Mouse (Mus musculus): ENCODE data around the gene Kdm5a.

The Kdm5a gene

DNA sequence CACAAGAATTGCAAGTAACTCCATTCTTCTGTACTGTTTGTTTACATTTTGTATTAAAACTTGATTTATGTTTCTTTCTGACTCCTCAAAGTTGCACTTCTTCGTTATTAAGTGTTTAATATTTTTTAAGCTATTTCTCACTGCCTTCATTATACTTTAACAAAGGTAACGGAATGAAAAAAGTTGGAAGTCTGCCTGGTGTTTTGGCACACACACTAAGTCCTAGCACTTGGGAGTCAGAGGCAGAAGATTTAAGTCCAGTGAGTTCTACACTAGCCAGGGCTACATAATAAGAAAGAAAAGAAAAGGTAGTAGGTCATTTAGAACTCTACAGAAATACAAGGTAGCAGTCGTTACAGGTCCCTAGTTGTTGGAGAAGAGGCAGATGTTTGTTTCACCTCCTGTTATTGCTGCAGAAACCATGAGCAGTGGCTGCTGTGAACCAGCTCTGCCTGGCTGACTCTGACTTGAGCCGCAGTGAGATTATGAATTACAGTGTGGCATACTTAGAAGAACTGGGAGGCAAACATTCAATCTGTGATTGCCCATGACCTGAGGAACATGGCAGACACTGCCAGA is 78.3 kb downstream of the Kdm5a start:
- no peak for DNase-seq (ENCODE audit: low spot score in 2 of 2)

DNA sequence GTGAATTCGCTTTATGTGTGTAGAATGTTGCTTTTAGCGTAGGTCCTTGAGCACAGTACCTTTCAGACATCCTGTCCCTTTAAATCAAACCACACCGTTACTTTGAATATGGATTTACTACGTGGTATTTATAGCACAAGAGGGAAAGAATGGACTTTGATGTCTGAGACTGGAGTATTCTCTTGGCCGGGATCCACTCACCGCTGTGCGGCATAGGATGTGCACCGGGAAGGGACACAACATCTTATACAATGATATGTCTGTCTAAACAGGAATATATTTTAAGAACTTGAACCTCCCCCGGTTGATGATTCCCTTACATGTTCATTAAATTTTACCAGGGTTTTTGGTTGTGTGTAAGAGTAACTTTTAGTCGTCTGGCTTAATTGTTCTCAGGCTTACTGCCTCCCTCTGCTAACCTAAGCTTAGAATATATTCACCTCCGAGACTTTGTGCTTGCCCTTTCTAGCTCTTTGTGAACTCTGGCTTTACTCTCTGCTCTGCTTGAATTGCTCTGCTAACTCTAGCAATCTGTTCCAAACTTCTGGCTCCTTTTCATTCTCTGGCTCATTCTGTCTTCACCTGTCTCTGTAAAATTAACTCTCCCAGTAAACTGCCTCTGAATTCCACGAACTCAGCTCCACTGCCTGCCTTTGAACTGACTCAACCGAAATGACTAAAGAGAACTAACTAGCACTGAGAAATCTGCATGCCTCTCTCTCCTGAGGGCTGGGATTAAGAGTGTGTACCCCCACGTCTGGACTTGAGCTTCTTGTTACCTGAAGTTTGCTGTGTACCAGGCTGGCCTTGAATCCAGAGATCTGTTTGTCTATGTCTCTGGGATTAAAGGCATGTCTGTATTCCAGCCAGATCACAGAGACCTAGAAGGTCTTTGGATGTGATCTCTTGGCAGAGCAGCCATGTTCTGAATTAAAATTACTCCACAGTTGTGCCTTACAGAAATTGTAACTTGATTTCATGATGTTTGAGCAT is 79.7 kb downstream of the Kdm5a start:
- DNase-seq (ENCODE audit: low spot score in 2 of 2), result no peak

DNA sequence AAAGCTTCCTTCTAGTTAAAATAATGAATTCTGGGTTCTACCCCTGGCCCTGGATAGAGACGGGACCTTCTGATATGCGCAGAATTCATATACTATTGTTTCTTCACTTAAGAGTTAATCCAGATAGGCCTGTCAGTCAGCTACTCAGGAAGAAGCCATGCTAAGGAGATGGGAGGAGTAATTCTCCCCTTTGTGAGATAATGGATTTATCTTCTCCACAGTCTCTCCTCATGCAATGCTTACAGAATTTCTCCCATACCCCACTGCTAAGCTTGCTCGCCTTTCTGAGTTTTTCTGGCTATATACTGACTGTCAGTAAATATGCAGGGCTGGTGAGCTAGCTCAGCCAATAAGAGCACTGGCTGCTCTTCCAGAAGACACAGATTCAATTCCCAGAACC is 86.3 kb downstream of the Kdm5a start:
- DNase-seq (ENCODE audit: low spot score in 2 of 2), result no peak

DNA sequence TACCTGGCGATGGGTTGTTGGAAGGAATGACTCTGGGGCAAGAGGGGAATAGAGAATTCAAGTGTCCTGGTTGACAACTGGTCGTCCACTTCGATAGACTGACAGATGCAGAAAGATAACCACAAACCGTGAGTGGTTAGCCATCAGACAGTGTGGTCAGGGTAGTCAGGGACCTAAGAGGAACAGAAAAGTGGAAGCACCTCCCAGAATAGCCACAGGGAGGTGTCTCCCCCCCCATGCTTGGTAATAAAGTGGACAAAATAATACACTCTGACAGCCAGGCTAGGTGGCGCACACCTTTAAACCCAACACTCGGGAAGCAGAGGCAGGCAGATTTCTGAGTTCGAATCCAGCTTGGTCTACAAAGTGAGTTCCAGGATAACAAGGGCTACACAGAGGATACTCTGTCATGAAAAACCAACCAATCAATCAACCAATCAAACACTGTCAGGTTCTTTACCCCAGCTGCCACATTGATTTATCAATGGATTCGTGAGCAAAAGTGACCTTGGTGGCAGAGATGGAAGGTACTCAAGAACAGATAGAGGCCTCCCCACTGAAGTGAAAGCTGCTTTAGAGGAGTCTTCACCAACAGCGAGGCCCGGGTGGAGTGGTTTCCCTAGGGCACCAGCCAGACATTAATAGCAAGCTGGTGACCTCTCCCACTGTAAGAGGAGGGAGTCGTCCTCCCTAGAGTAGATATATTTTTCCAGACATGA is 88.6 kb downstream of the Kdm5a start:
- no peak for DNase-seq (ENCODE audit: low spot score in 2 of 2)

DNA sequence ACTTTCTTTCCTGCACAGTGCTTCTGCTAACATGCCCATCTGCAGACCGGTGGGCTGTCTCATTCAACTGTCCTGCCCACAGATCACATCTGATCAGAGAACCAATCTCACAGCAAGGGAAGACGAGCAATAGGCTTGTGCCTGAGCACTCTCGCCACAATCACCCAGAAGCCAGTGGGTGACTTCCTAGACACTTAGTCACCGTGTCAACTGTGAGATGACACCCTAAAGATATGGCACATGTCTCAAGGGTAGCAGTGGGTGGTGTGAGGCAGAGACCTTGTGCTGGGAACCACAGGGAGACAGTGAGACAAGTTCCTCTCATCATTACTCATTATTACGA is 89.2 kb downstream of the Kdm5a start:
- no peak for DNase-seq (ENCODE audit: low spot score in 2 of 2)

DNA sequence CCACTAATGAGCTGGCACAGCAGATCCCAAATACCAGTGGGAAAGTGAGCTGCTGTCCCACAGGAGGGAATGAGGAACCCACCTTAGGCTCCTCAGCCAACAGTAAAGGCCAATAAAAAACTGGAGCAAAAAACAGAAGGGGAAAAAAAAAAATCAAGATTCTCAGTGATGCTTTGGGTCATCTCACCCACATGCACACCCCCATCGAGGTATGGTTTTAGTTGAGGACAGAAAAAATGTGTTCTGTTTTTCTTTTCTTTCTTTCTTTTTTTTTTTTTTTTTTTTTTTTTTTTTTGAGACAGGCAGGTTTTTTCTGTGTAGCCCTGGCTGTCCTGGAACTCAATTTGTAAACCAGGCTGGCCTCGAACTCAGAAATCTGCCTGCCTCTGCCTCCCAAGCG is 89.6 kb downstream of the Kdm5a start:
- DNase-seq (ENCODE audit: low spot score in 2 of 2), result no peak

DNA sequence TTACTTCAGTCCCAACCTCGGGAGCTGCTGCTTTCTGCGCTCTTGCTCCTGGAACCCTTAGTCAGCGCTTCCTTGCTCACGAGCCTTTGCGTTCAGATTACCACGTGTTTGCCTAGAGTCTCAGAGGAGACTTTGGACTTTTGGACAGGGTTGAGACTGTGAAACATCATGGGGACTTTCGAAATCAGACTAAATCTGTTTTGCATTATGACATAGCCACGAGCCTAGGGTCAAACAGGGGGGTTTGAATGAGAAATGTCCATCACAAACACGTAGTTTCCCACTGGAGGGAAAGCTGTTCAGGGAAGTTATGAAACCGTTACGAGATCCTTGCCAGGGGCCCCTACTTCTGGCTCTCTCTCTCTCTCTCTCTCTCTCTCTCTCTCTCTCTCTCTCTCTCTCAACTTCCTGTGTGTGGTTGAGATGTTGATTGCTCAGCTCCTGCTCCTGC is 90.7 kb downstream of the Kdm5a start:
- DNase-seq (ENCODE audit: low spot score in 2 of 2), result no peak

DNA sequence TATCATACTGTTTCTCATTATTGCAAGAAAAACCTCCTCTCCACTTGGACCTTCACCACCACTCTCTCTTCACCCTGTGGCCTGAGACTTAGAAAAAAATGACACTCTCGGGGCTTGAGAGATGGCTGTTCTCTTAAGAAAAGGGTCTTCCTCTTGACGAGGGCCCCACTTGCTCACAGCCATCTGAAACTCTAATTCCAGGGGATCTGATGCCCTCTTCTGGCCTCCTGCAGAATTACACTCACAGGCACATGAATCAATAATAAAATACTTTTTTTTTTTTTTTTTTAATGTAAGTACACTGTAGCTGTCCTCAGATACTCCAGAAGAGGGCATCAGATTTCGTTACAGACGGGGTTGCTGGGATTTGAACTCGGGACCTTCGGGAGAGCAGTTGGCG is 93.2 kb downstream of the Kdm5a start:
- DNase-seq (ENCODE audit: low spot score in 2 of 2), result no peak

DNA sequence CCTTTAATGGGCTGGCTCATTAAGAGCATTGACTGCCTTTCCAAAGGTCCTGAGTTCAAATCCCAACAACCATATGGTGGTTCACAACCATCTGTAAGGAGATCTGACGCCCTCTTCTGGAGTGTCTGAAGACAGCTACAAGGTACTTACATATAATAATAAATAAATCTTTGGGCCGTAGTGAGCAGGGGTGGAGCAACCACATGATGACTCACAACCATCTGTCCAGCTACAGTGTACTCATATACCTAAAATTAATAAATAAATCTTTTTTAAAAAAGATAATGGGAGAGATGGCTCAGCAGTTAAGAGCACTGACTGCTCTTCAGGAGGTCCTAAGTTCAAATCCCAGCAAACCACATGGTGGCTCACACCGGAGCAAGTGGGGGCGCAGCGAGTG is 93.8 kb downstream of the Kdm5a start:
- no peak for DNase-seq (ENCODE audit: low spot score in 2 of 2)

DNA sequence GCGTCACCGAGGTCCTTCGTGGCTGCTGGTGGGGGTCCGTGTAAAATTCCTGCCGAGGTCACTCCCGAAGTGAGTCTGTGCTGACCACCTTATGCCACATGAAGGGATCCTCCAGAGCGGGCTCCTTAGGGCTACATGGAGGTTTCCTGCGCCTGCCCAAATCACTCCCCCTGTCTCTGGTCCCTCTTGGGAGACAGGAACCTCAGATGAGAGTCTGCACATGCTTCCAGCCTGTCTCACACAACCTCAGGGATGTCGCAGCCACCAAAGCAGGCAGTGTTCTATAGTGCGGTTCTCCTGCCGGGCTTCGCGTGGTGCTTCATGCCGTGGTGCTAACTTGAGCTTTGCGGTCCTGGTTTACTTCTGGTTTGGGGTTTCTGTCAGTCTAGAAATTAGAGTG is 97.3 kb downstream of the Kdm5a start:
- no peak for DNase-seq (ENCODE audit: low spot score in 2 of 2)

DNA sequence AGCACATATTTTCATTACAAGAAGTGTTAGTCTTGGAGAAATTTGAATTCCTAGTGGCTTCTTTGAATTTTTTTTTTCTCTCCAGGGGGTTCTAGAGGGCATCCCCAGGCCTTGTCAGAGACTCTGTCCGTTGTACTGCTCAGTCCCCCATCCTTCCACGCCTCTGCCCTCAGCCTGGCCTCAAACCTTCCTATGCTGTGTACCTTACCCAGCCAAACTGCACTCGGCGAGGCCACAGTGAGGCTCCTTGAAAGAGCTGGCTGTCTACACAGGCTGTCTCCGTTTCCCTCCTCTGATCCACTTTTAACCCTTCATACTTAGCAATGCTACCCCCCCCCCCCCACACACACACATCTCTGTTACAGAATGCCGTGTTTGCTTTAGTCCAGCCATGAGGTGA is 98.3 kb downstream of the Kdm5a start:
- DNase-seq (ENCODE audit: low spot score in 2 of 2), result no peak

DNA sequence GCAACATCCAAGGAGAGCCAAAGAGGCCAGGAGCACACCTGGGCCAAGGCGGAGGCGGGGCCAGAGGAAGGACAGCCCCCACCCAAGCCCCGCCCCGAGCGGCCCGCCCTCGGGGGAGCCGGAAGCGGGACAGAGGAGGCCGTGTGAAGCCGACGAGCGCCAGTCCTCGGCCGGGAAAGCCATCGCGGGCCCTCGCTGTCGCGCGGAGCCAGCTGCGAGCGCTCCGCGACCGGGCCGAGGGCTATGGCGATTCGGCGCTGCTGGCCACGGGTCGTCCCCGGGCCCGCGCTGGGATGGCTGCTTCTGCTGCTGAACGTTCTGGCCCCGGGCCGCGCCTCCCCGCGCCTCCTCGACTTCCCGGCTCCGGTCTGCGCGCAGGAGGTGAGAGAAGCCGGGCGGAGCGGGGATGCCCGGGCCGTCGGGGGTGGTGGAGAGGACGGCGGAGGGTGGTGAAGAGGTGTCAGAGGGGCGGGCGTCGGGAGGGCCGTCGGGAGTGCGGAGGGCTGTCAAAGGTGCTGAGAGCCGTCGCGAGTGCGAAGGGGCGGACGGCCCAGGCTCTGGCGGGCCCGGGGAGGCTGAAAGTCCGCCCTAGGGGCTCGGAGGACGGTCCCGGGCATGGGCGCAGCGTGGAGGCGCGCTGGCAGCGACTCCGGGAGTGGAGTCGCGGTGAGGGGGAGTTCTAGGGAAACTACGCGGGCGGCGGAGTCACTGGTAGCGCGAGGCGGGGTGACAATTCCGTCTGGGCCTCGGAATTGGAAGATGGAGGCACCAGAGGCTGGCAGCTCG is 99.4 kb downstream of the Kdm5a start, which contains the start of gene Il17ra:
Gene Il17ra, plus strand, starts transcription at position 162 of the 786 bp plus-strand sequence.
- DNase-seq (ENCODE audit: low spot score in 2 of 2), result no peak

DNA sequence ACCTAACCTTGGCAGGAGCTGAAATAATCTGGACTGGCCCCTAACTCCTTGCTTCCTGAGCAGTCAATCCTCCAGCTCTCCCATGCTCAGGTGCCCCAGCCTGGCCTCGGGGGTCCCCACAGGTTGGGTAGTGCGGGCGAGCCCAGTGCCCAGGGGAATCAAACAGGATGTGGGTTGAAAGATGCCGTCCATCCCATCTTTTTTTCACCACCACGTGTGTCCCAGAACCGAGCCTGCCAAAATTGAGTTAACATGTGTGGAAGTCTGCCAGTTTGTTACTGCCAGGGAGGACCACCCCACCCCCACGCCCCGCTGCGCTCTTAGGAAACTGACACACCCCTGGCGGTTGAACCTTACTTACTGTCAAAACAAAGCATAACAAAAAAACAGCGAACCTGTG is 100.0 kb downstream of the Kdm5a start:
- no peak for DNase-seq (ENCODE audit: low spot score in 2 of 2)

DNA sequence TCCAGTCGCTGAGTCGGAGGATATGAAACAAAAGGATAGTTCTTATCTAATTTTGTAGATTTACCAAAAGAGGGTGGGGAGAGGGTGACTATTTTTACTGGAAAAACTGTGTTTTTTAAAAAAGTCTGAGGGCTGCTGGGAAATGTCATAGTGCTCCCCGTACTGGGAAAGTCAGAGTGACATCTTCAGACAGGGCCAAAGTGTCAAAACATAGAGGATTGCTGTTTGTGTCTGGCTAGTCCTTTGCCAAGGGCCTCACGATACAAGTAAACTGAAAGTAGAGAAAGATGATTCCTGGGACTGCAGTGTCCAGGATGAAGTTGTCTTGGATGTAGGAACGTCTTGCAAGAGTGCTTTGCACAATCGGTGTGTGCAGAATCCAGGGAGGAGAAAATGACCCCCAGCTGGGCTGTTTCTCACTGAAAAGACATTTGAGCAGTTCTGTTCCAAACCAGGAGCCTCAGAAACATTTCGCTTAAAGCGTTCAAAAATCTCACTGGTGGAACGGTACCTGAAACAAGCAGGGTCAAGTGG is 100.5 kb downstream of the Kdm5a start:
- DNase-seq (ENCODE audit: low spot score in 2 of 2), result no peak

DNA sequence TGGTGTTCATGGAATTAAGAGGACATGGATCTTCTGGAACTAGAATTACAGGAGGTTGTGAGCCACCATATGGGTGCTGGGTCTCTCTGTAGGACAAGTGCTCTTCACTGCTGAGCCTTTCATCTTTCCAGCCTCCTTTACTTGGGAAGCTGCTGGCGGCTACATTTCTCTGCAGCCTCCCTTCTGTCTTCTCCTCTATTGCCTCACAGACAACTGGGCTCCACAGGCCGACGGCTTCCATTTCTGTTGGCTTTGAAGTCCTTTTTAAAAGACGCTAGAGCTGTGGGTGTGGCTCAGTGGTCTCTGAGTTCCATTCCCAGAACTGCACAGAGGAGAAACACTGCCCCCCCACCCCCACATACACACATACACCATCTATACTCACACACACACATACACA is 101.5 kb downstream of the Kdm5a start:
- DNase-seq (ENCODE audit: low spot score in 2 of 2), result no peak

DNA sequence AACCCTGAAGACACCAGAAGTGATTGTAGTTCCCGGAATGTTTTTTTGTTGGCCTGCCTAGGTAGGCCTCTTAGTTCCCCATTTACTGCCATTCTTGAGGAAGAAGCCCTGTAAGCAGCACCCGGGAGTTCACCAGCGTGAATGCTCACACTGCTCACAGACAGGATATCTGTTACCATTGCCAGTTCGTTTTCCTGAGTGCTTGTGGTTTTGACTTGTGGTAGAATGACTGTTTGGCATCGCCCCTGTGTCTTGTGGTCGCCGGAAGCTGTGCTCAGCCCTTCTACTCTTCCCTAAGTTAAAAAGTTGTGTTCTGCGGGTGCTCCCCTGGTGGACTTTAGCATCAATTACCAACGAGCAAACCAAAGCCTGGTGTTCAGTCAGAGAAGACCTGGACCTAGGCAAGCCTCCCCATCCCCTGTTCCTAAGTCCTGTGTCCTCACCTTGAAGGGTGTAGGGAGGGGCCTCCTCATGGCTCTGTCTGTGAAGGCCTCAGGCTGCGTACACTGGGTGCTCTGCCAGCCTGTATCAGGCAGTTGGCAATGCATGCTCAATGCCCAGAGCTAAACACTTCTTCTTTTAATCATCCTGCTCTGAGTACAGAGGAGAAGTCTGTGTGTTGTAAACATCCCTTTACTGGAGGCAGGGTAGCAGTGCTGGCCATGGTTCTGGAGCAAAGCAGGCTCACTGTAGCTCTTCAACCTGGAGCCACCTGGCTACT is 102.8 kb downstream of the Kdm5a start:
- no peak for DNase-seq (ENCODE audit: low spot score in 2 of 2)

DNA sequence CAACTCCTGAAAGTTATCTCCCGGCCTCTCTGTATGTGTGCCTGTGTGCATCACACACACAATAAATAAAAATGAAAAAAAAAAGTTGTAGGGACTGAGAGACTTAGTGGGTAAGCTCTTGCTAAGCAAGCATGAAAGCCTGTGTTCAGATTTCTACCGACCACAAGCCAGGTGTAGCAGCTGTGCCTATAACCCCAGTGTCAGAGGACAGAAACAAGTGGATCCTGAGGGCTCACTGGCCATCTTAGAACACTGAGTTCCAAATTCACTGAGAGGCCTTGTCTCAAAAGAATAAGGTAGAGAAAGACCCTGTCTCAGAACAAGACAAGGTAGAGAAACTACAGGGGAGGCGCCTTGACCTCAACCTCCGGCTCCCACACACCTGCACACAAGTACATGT is 104.3 kb downstream of the Kdm5a start:
- DNase-seq (ENCODE audit: low spot score in 2 of 2), result no peak

DNA sequence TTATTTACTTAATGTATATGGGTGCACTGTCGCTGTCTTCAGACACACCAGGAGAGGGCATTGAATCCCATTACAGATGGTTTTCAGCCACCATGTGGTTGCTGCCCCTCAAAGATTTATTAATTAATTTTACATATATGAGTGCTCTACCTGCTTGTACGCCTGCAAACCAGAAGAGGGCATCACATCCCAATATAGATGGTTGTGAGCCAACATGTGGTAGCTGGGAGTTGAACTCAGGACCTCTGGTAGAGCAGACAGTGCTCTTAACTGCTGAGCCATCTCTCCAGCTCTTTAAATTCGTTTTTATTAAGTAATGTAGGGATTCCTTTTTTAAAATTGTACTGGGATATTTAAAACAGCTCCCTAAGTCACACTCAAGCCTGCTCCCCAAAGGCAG is 105.3 kb downstream of the Kdm5a start:
- no peak for DNase-seq (ENCODE audit: low spot score in 2 of 2)

DNA sequence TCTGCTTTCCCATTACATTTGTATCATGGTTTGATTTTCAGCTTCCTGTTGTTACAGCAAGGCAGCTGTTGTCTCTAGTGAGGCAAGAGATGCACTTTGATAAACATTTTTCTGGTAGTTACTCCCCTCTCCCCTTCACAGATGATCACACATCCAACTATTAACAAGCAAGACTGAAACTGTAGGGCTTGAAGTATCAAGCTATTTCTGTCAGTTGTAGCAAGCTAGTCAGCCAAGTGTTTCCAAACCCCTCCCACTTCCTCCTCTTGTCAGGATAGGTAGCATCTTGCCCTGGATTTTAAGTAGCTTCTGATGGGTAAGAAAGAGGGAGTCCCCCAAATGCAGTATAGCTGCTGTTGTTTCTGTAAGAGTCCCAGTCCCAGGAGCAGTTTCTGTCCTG is 105.8 kb downstream of the Kdm5a start:
- no peak for DNase-seq (ENCODE audit: low spot score in 2 of 2)

DNA sequence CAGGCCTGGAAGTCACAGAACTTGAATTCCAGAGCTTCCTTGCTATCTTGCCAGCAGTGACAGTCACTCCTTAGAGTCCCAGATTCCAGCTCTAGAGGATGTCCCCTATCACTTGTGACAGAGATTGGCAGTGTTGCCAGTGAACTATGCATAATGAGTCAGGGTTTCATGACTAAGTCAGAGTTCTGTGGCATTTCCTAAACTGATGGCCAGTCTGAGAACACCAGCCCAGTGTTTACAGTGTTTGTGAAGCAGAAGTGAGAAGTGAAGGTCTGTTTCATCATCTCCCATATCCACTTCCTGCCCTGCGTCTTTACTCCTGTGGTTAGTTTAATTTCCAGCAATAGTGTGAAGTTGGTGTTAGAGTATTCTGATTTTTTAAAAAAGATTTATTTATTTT is 106.7 kb downstream of the Kdm5a start:
- DNase-seq (ENCODE audit: low spot score in 2 of 2), result no peak

DNA sequence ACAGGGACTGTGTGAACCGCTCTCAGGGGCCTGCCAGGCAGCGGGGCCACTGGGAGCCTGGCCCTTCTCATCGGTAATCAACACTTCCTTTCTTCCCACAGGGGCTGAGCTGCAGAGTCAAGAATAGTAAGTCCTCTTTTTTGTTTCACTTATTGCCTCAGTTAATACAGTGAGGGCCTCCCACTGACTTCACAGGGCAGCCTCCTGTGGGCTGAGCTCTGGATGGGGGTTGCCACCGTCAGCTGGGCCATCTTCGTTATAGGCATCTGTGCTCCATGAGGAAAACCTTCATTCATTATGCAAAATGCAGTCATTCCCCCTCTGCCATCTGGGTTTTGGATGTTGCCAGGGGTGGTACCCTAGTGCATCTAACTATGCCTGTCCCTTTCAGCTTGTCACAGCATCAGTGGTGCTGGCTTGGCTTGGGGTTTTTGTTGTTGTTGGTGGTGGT is 108.1 kb downstream of the Kdm5a start:
- no peak for DNase-seq (ENCODE audit: low spot score in 2 of 2)

Measured in frontal cortex, postnatal 25 days (tissue).